Mouse (Mus musculus): ENCODE data around the gene Tprn. TPM values are rescaled to one million over a fixed set of nuclear protein-coding genes. Genes with fewer than 3 reads are reported as not detected.

The Tprn gene
- polyA plus RNA-seq (2014; fragmentation: Nextera tagmentation; extraction: Ambion mirVana), result 4.6 and 7.3 TPM in 2 replicates

GRCm38 (mm10) chr2:25262291-25262767 is at the start of gene Tprn:
Tprn (plus strand) TSS chr2:25262618.
- H3K27me3 ChIP-seq (ENCODE audit: control insufficient read depth, insufficient read depth, low read length), result peaks cover 16% of the 10 kb centered on the region
- H3K4me1 ChIP-seq (replicated peaks; ENCODE audit: control insufficient read depth, insufficient read depth, low read length), result peaks cover 16% of the 10 kb centered on the region
- no peaks in the 10 kb centered on the region for H3K9me3 ChIP-seq (ENCODE audit: control insufficient read depth, low read length)
- ATAC-seq (replicated peaks; ENCODE audit: low FRiP score), result peak; percentile 99
- peak within 1 kb of the TSS; percentile 100 for H3K4me2 ChIP-seq (ENCODE audit: low read depth, low read length, severe bottlenecking)
- no peak within 1 kb of the TSS for H3K27ac ChIP-seq (ENCODE audit: low read depth, low read length)
- WGBS, result under 1% methylated on average over 38 of the region's 39 CpGs
- peak within 1 kb of the TSS; percentile 63 for H3K9ac ChIP-seq (ENCODE audit: low read length)
- DNase-seq (ENCODE audit: low spot score), result peak; percentile 94
- H3K36me3 ChIP-seq (ENCODE audit: control insufficient read depth, insufficient read depth, low read length), result no peaks in the 10 kb centered on the region
- H3K4me3 ChIP-seq (ENCODE audit: low read depth, low read length), result peak within 1 kb of the TSS; percentile 77

DNA sequence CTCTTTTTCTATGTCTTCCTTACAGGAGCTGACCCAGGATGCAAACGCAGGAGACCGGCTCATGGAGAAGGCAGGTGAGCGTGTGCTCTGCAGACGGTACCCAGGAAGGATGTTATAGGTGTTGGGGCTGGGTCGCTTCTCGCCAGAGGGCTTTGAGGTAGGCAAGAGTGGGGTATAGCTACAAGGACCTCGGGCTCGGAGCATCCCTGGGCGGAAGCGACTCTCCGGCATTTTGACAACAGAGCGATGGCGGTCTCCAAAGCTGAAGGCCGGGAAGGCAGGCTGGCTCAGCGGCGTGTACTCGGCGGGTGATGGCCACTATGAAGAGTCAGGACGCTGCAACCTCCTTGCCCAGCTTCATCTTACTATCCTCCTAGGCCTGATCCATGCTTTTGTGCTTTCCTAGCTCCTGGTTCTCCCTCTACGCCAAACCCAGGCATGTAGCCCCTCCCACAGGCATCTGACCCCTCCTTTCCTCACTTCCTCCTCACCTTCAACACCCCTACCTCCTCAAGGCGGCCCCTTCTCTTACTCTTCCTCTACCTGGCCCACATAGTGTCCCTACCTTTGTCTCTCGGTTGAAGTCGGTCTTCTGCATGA is 49.1 kb upstream of the Tprn start:
- Histone ChIP-seq H3K9ac (ENCODE audit: low read length) (no peak overlapping the region), H3K4me1 (replicated peaks; ENCODE audit: control insufficient read depth, insufficient read depth, low read length) (peaks cover 6% of the 10 kb centered on the region; the same call in 1 of the 2 replicates), H3K27me3 (ENCODE audit: control insufficient read depth, insufficient read depth, low read length) (no peaks in the 10 kb centered on the region), H3K4me2 (ENCODE audit: low read depth, low read length, severe bottlenecking) (no peak overlapping the region), H3K27ac (ENCODE audit: low read depth, low read length) (no peak overlapping the region), H3K9me3 (ENCODE audit: control insufficient read depth, low read length) (no peaks in the 10 kb centered on the region), H3K36me3 (ENCODE audit: control insufficient read depth, insufficient read depth, low read length) (no peaks in the 10 kb centered on the region), H3K4me3 (ENCODE audit: low read depth, low read length) (no peak overlapping the region)
- ATAC-seq (replicated peaks; ENCODE audit: low FRiP score), result no peak
- 69% methylated on average over 23 of the region's 23 CpGs for WGBS
- DNase-seq (ENCODE audit: low spot score), result no peak

GRCm38 (mm10) chr2:25214444-25214843 is 48.0 kb upstream of the Tprn start, which contains the start of gene Stpg3:
Stpg3 (minus strand) TSS chr2:25214637.
- 78% methylated on average over 3 of the region's 3 CpGs for WGBS
- no peak for DNase-seq (ENCODE audit: low spot score)
- Histone ChIP-seq H3K4me1 (replicated peaks; ENCODE audit: control insufficient read depth, insufficient read depth, low read length) (peaks cover 6% of the 10 kb centered on the region; the same call in 1 of the 2 replicates), H3K9me3 (ENCODE audit: control insufficient read depth, low read length) (no peaks in the 10 kb centered on the region), H3K27me3 (ENCODE audit: control insufficient read depth, insufficient read depth, low read length) (no peaks in the 10 kb centered on the region), H3K9ac (ENCODE audit: low read length) (no peak within 1 kb of the TSS), H3K4me3 (ENCODE audit: low read depth, low read length) (no peak within 1 kb of the TSS), H3K4me2 (ENCODE audit: low read depth, low read length, severe bottlenecking) (no peak within 1 kb of the TSS), H3K36me3 (ENCODE audit: control insufficient read depth, insufficient read depth, low read length) (no peaks in the 10 kb centered on the region), H3K27ac (ENCODE audit: low read depth, low read length) (no peak within 1 kb of the TSS)
- ATAC-seq (replicated peaks; ENCODE audit: low FRiP score), result no peak

DNA sequence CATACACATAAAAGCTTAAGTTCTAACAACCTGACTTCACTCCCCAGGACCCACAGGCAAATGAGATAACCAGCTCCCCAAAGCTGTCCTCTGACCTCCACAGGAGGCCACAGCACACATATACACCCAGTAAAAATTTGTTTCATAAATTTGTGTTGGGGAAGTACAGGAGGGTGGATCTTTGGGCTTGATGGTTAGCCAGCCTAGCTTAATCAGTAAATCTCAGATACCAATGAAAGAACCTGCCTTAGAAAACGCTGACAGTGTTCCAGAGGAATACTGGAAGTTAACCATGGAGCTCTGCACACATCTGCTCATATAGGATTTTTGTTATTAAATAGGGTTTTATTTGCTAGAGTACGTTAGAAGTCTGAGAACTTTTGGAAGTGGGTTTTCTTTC is 44.8 kb upstream of the Tprn start:
- WGBS, result 65% methylated on average over 2 of the region's 2 CpGs
- Histone ChIP-seq H3K9ac (ENCODE audit: low read length) (no peak overlapping the region), H3K9me3 (ENCODE audit: control insufficient read depth, low read length) (no peaks in the 10 kb centered on the region), H3K27ac (ENCODE audit: low read depth, low read length) (no peak overlapping the region), H3K4me3 (ENCODE audit: low read depth, low read length) (no peak overlapping the region), H3K4me2 (ENCODE audit: low read depth, low read length, severe bottlenecking) (no peak overlapping the region), H3K27me3 (ENCODE audit: control insufficient read depth, insufficient read depth, low read length) (no peaks in the 10 kb centered on the region), H3K4me1 (replicated peaks; ENCODE audit: control insufficient read depth, insufficient read depth, low read length) (no peaks in the 10 kb centered on the region), H3K36me3 (ENCODE audit: control insufficient read depth, insufficient read depth, low read length) (no peaks in the 10 kb centered on the region)
- DNase-seq (ENCODE audit: low spot score) (no peak), ATAC-seq (replicated peaks; ENCODE audit: low FRiP score) (no peak)

GRCm38 (mm10) chr2:25218445-25218844 is 44.0 kb upstream of the Tprn start, which contains the start of gene Fam166a:
Fam166a (plus strand) TSS chr2:25218745.
- ATAC-seq (replicated peaks; ENCODE audit: low FRiP score) (no peak), DNase-seq (ENCODE audit: low spot score) (no peak)
- no peak within 1 kb of the TSS for H3K4me3 ChIP-seq (ENCODE audit: low read depth, low read length)
- no peaks in the 10 kb centered on the region for H3K27me3 ChIP-seq (ENCODE audit: control insufficient read depth, insufficient read depth, low read length)
- H3K4me1 ChIP-seq (replicated peaks; ENCODE audit: control insufficient read depth, insufficient read depth, low read length), result peaks cover 2% of the 10 kb centered on the region; the same call in 1 of the 2 replicates
- H3K36me3 ChIP-seq (ENCODE audit: control insufficient read depth, insufficient read depth, low read length), result no peaks in the 10 kb centered on the region
- H3K27ac ChIP-seq (ENCODE audit: low read depth, low read length), result no peak within 1 kb of the TSS
- H3K9ac ChIP-seq (ENCODE audit: low read length), result no peak within 1 kb of the TSS
- no peaks in the 10 kb centered on the region for H3K9me3 ChIP-seq (ENCODE audit: control insufficient read depth, low read length)
- H3K4me2 ChIP-seq (ENCODE audit: low read depth, low read length, severe bottlenecking), result no peak within 1 kb of the TSS

DNA sequence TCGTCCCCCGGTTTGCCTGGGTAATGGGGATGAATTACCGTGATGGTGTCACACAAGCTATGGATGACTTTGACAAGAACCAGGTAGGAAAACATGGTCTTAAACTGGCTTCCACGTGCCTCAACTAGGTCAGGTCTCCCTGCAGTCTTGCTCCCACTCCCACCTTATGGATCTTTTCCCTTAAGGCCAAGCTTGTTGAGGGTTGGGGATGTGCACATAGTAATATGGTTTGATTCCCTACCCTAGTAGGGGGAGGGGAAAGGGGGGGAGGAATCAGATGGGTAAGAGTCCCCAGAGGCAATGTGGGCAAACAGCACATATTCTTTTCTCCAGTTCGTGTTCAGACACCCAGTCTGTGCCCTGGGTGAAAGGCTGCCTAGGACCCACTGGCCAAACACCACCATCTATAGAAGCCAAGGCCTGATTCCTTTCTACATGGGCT is 41.1 kb upstream of the Tprn start:
- Histone ChIP-seq H3K27ac (ENCODE audit: low read depth, low read length) (no peak overlapping the region), H3K4me1 (replicated peaks; ENCODE audit: control insufficient read depth, insufficient read depth, low read length) (peaks cover 5% of the 10 kb centered on the region; the same call in 1 of the 2 replicates), H3K36me3 (ENCODE audit: control insufficient read depth, insufficient read depth, low read length) (no peaks in the 10 kb centered on the region), H3K27me3 (ENCODE audit: control insufficient read depth, insufficient read depth, low read length) (no peaks in the 10 kb centered on the region), H3K9ac (ENCODE audit: low read length) (no peak overlapping the region), H3K9me3 (ENCODE audit: control insufficient read depth, low read length) (no peaks in the 10 kb centered on the region), H3K4me3 (ENCODE audit: low read depth, low read length) (no peak overlapping the region), H3K4me2 (ENCODE audit: low read depth, low read length, severe bottlenecking) (no peak overlapping the region)
- no peak for DNase-seq (ENCODE audit: low spot score)
- 79% methylated on average over 5 of the region's 5 CpGs for WGBS
- ATAC-seq (replicated peaks; ENCODE audit: low FRiP score), result no peak

GRCm38 (mm10) chr2:25223681-25224491 is 38.5 kb upstream of the Tprn start:
- 1% methylated on average over 52 of the region's 53 CpGs for WGBS
- Histone ChIP-seq H3K9me3 (ENCODE audit: control insufficient read depth, low read length) (no peaks in the 10 kb centered on the region), H3K36me3 (ENCODE audit: control insufficient read depth, insufficient read depth, low read length) (no peaks in the 10 kb centered on the region), H3K9ac (ENCODE audit: low read length) (peak overlapping the region; percentile 86), H3K4me1 (replicated peaks; ENCODE audit: control insufficient read depth, insufficient read depth, low read length) (peaks cover 5% of the 10 kb centered on the region; the same call in 1 of the 2 replicates), H3K27me3 (ENCODE audit: control insufficient read depth, insufficient read depth, low read length) (no peaks in the 10 kb centered on the region), H3K4me3 (ENCODE audit: low read depth, low read length) (peak overlapping the region; percentile 92), H3K4me2 (ENCODE audit: low read depth, low read length, severe bottlenecking) (peak overlapping the region; percentile 94), H3K27ac (ENCODE audit: low read depth, low read length) (peak overlapping the region; percentile 89)
- DNase-seq (ENCODE audit: low spot score) (peak; percentile 86), ATAC-seq (replicated peaks; ENCODE audit: low FRiP score) (peak; percentile 39)

- DNase-seq (ENCODE audit: low spot score) (no peak), ATAC-seq (replicated peaks; ENCODE audit: low FRiP score) (no peak)
- Histone ChIP-seq H3K4me3 (ENCODE audit: low read depth, low read length) (peak within 1 kb of the TSS; percentile 92), H3K27me3 (ENCODE audit: control insufficient read depth, insufficient read depth, low read length) (no peaks in the 10 kb centered on the region), H3K27ac (ENCODE audit: low read depth, low read length) (peak within 1 kb of the TSS; percentile 97), H3K36me3 (ENCODE audit: control insufficient read depth, insufficient read depth, low read length) (no peaks in the 10 kb centered on the region), H3K9ac (ENCODE audit: low read length) (peak within 1 kb of the TSS; percentile 86), H3K4me2 (ENCODE audit: low read depth, low read length, severe bottlenecking) (peak within 1 kb of the TSS; percentile 94), H3K4me1 (replicated peaks; ENCODE audit: control insufficient read depth, insufficient read depth, low read length) (peaks cover 5% of the 10 kb centered on the region; the same call in 1 of the 2 replicates), H3K9me3 (ENCODE audit: control insufficient read depth, low read length) (no peaks in the 10 kb centered on the region)
- WGBS, result 1% methylated on average over 17 of the region's 17 CpGs
Measured at GRCm38 (mm10) chr2:25224492-25224765, 38.0 kb upstream of the Tprn start, which contains the start of gene Tubb4b. Tubb4b (minus strand) TSS chr2:25224702.
